Mouse (Mus musculus): ENCODE measurements at regions not wholly inside any gene's neighbourhood (a gene's known extent, or its start where the extent isn't known, plus 50 kb on each side); places are given as distances from the start of the nearest gene placed in this dataset.

DNA sequence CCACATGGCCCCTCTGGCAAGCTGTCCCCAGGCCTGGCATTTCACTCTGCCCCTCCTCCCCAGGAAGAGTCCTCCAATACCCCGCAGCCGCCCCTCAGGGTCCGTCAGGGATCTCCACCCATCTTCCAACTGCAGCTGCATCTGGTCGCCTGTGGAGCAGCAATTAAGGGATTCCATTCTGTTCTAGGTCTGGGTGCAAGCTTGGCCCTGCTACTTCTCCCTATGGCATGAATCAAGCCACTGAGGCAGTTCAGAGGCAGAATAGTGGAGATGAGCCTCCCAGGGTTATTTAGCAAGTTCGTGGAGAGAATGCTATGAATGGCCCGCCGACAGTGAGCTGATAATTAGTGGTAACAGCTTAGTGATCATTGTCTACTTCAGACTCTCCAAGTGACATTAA lies 275.7 kb upstream of the Irx3 start:
- Histone ChIP-seq H3ac (ENCODE audit: control insufficient read depth, insufficient read length) (no peak overlapping the region), H3K36me3 (ENCODE audit: control insufficient read depth, insufficient read depth) (no peaks in the 10 kb centered on the region), H3K27me3 (ENCODE audit: control insufficient read depth, insufficient read depth, insufficient read length) (no peaks in the 10 kb centered on the region), H3K4me2 (ENCODE audit: low read depth) (no peak overlapping the region), H3K4me3 (no peak overlapping the region), H3K79me2 (ENCODE audit: control insufficient read depth, insufficient read depth) (no peaks in the 10 kb centered on the region)
- TF ChIP-seq TCF3 (IDR thresholded peaks at IDR 0.05; ENCODE audit: insufficient read length, low read depth) (no peak), TCF12 (IDR thresholded peaks at IDR 0.05; ENCODE audit: insufficient read depth, poor library complexity, severe bottlenecking) (no peak), E2F4 (IDR thresholded peaks at IDR 0.05; ENCODE audit: insufficient read depth) (no peak), POLR2AphosphoS2 (IDR thresholded peaks at IDR 0.05; ENCODE audit: insufficient read length, low read depth) (no peak), CEBPB (IDR thresholded peaks at IDR 0.05; ENCODE audit: insufficient read depth, poor library complexity, severe bottlenecking) (no peak), POLR2A (IDR thresholded peaks at IDR 0.05; ENCODE audit: insufficient read length, low read depth) (no peak), REST (IDR thresholded peaks at IDR 0.05; ENCODE audit: insufficient read depth, insufficient read length) (no peak), USF1 (IDR thresholded peaks at IDR 0.05; ENCODE audit: low read depth) (no peak), MAX (IDR thresholded peaks at IDR 0.05; ENCODE audit: low read depth) (no peak), MYOD1 (IDR thresholded peaks at IDR 0.05; ENCODE audit: control insufficient read depth in 1 of 3, insufficient read length in 2 of 3, low read depth in 2 of 3) (no peak), MYOG (IDR thresholded peaks at IDR 0.05; ENCODE audit: control insufficient read depth in 1 of 3, insufficient read depth in 1 of 3, insufficient read length in 2 of 3, low read depth in 2 of 3) (no peak), SRF (IDR thresholded peaks at IDR 0.05; ENCODE audit: control insufficient read depth, insufficient read length, low read depth) (no peak)

- Histone ChIP-seq H3K4me2 (ENCODE audit: low read depth) (no peak overlapping the region), H3K27me3 (ENCODE audit: control insufficient read depth, insufficient read depth, insufficient read length) (no peaks in the 10 kb centered on the region), H3ac (ENCODE audit: control insufficient read depth, insufficient read length) (no peak overlapping the region), H3K79me2 (ENCODE audit: control insufficient read depth, insufficient read depth) (no peaks in the 10 kb centered on the region), H3K36me3 (ENCODE audit: control insufficient read depth, insufficient read depth) (no peaks in the 10 kb centered on the region), H3K4me3 (no peak overlapping the region)
- no peak for TF ChIP-seq USF1 (IDR thresholded peaks at IDR 0.05; ENCODE audit: low read depth)
- no peak for TF ChIP-seq MYOG (IDR thresholded peaks at IDR 0.05; ENCODE audit: control insufficient read depth in 1 of 3, insufficient read depth in 1 of 3, insufficient read length in 2 of 3, low read depth in 2 of 3)
- TF ChIP-seq POLR2A (IDR thresholded peaks at IDR 0.05; ENCODE audit: insufficient read length, low read depth): no peak
- no peak for TF ChIP-seq MAX (IDR thresholded peaks at IDR 0.05; ENCODE audit: low read depth)
- no peak for TF ChIP-seq E2F4 (IDR thresholded peaks at IDR 0.05; ENCODE audit: insufficient read depth)
- no peak for TF ChIP-seq POLR2AphosphoS2 (IDR thresholded peaks at IDR 0.05; ENCODE audit: insufficient read length, low read depth)
- no peak for TF ChIP-seq SRF (IDR thresholded peaks at IDR 0.05; ENCODE audit: control insufficient read depth, insufficient read length, low read depth)
- TF ChIP-seq MYOD1 (IDR thresholded peaks at IDR 0.05; ENCODE audit: control insufficient read depth in 1 of 3, insufficient read length in 2 of 3, low read depth in 2 of 3): no peak
- TF ChIP-seq TCF12 (IDR thresholded peaks at IDR 0.05; ENCODE audit: insufficient read depth, poor library complexity, severe bottlenecking): no peak
- TF ChIP-seq CEBPB (IDR thresholded peaks at IDR 0.05; ENCODE audit: insufficient read depth, poor library complexity, severe bottlenecking): no peak
- no peak for TF ChIP-seq TCF3 (IDR thresholded peaks at IDR 0.05; ENCODE audit: insufficient read length, low read depth)
- TF ChIP-seq REST (IDR thresholded peaks at IDR 0.05; ENCODE audit: insufficient read depth, insufficient read length): no peak
Measured at GRCm38 (mm10) chr8:92072254-92072615, 270.4 kb upstream of the Irx3 start.

GRCm38 (mm10) chr8:92071305-92072253 lies 269.7 kb upstream of the Irx3 start:
- H3K4me3 ChIP-seq: no peak overlapping the region
- H3K27me3 ChIP-seq (ENCODE audit: control insufficient read depth, insufficient read depth, insufficient read length): no peaks in the 10 kb centered on the region
- TF ChIP-seq MAX (IDR thresholded peaks at IDR 0.05; ENCODE audit: low read depth) (no peak), POLR2AphosphoS2 (IDR thresholded peaks at IDR 0.05; ENCODE audit: insufficient read length, low read depth) (no peak), SRF (IDR thresholded peaks at IDR 0.05; ENCODE audit: control insufficient read depth, insufficient read length, low read depth) (no peak), TCF3 (IDR thresholded peaks at IDR 0.05; ENCODE audit: insufficient read length, low read depth) (no peak), E2F4 (IDR thresholded peaks at IDR 0.05; ENCODE audit: insufficient read depth) (no peak), CEBPB (IDR thresholded peaks at IDR 0.05; ENCODE audit: insufficient read depth, poor library complexity, severe bottlenecking) (no peak), POLR2A (IDR thresholded peaks at IDR 0.05; ENCODE audit: insufficient read length, low read depth) (no peak), USF1 (IDR thresholded peaks at IDR 0.05; ENCODE audit: low read depth) (no peak), MYOD1 (IDR thresholded peaks at IDR 0.05; ENCODE audit: control insufficient read depth in 1 of 3, insufficient read length in 2 of 3, low read depth in 2 of 3) (no peak), REST (IDR thresholded peaks at IDR 0.05; ENCODE audit: insufficient read depth, insufficient read length) (no peak), MYOG (IDR thresholded peaks at IDR 0.05; ENCODE audit: control insufficient read depth in 1 of 3, insufficient read depth in 1 of 3, insufficient read length in 2 of 3, low read depth in 2 of 3) (no peak), TCF12 (IDR thresholded peaks at IDR 0.05; ENCODE audit: insufficient read depth, poor library complexity, severe bottlenecking) (no peak)
- no peak overlapping the region for H3ac ChIP-seq (ENCODE audit: control insufficient read depth, insufficient read length)
- no peaks in the 10 kb centered on the region for H3K36me3 ChIP-seq (ENCODE audit: control insufficient read depth, insufficient read depth)
- H3K79me2 ChIP-seq (ENCODE audit: control insufficient read depth, insufficient read depth): no peaks in the 10 kb centered on the region
- H3K4me2 ChIP-seq (ENCODE audit: low read depth): no peak overlapping the region

DNA sequence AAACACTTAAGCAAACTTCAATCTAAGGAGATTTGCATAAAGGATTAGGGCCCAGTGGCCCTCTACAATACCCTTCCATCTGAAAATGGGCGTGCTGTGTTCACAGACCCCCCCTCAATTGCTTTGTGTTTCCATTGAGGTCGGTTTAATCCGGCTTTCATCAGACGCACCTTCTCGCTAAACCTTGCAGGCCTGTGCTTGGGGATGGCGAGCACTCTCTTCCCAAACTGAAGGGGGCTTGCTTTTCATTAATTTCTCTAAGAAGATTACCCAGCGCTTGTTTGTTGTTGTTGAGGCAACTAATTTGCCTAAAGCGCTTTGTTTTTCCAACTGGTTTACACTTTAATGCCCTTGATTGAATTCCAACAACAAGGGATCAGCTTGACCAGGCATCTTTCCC lies 268.8 kb upstream of the Irx3 start:
- Histone ChIP-seq H3ac (ENCODE audit: control insufficient read depth, insufficient read length) (no peak overlapping the region), H3K79me2 (ENCODE audit: control insufficient read depth, insufficient read depth) (no peaks in the 10 kb centered on the region), H3K36me3 (ENCODE audit: control insufficient read depth, insufficient read depth) (no peaks in the 10 kb centered on the region), H3K27me3 (ENCODE audit: control insufficient read depth, insufficient read depth, insufficient read length) (no peaks in the 10 kb centered on the region), H3K4me2 (ENCODE audit: low read depth) (no peak overlapping the region), H3K4me3 (no peak overlapping the region)
- TF ChIP-seq TCF12 (IDR thresholded peaks at IDR 0.05; ENCODE audit: insufficient read depth, poor library complexity, severe bottlenecking) (no peak), E2F4 (IDR thresholded peaks at IDR 0.05; ENCODE audit: insufficient read depth) (no peak), POLR2AphosphoS2 (IDR thresholded peaks at IDR 0.05; ENCODE audit: insufficient read length, low read depth) (no peak), CEBPB (IDR thresholded peaks at IDR 0.05; ENCODE audit: insufficient read depth, poor library complexity, severe bottlenecking) (no peak), SRF (IDR thresholded peaks at IDR 0.05; ENCODE audit: control insufficient read depth, insufficient read length, low read depth) (no peak), POLR2A (IDR thresholded peaks at IDR 0.05; ENCODE audit: insufficient read length, low read depth) (no peak), MYOG (IDR thresholded peaks at IDR 0.05; ENCODE audit: control insufficient read depth in 1 of 3, insufficient read depth in 1 of 3, insufficient read length in 2 of 3, low read depth in 2 of 3) (no peak), MAX (IDR thresholded peaks at IDR 0.05; ENCODE audit: low read depth) (no peak), TCF3 (IDR thresholded peaks at IDR 0.05; ENCODE audit: insufficient read length, low read depth) (no peak), REST (IDR thresholded peaks at IDR 0.05; ENCODE audit: insufficient read depth, insufficient read length) (no peak), MYOD1 (IDR thresholded peaks at IDR 0.05; ENCODE audit: control insufficient read depth in 1 of 3, insufficient read length in 2 of 3, low read depth in 2 of 3) (no peak), USF1 (IDR thresholded peaks at IDR 0.05; ENCODE audit: low read depth) (no peak)
